Mouse (Mus musculus): ENCODE measurements around the gene Map3k14. TPM values are rescaled to one million over a fixed set of nuclear protein-coding genes. Genes with fewer than 3 reads are reported as not detected.
A peak's percentile ranks its signal among the peaks of the same experiment; 100 is the strongest.

The Map3k14 gene
- polyA plus RNA-seq, 1 experiment from 2014 or later: 3.3 TPM

DNA sequence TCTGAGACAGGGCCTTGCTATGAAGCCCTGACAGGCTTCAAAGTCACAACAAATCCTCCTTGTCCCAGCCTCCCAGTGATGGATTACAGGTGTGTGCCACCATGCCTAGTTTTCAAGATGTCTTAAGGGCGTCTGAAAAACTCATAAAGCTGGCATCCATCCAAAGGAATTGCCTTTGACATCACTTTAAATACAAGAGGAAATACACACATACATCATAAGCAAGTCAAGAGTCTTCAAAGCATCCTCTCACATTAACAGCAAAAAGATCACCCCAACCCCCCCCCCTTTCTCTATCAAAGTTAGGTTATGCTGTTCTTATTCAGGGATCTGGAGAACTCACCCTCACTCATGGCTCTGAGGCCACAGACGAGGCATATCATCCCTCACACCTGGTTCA is 1.4 kb downstream of the Map3k14 start:
- WGBS: 67% methylated on average over 2 of the region's 2 CpGs
- Histone ChIP-seq H3K4me1 (replicated peaks; ENCODE audit: control insufficient read depth, insufficient read depth, low read length) (peaks cover 10% of the 10 kb centered on the region; the same call in 1 of the 2 replicates), H3K9ac (ENCODE audit: low read depth, low read length) (no peak overlapping the region)

DNA sequence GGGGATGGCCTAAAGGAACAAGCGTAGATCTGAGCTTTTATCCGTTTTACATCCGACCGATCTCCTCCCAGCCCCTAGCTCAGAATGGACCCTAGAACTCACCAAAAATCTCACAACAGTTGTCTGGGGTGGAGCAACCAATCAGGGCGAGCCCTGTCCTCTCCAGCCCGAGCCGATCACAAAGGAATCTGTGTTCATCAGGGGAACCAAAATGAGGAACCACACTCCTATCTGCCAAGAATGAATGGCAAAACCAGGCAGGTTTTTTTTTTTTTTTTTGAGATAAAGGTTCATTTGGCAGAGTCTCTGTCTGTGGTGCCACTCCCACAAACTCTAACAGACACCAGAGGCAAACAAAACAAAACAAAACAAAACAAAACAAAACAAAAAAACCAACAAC is 2.1 kb downstream of the Map3k14 start:
- no peak overlapping the region for H3K27ac ChIP-seq (ENCODE audit: low read depth, low read length)
- DNase-seq (ENCODE audit: low spot score) (no peak), ATAC-seq (ENCODE audit: low FRiP score) (no peak)
- no peak overlapping the region for H3K9ac ChIP-seq (ENCODE audit: low read depth, low read length)
- H3K36me3 ChIP-seq (ENCODE audit: control insufficient read depth, insufficient read depth, low read length): no peaks in the 10 kb centered on the region
- no peaks in the 10 kb centered on the region for H3K9me3 ChIP-seq (ENCODE audit: control insufficient read depth, low read length)
- 45% methylated on average over 7 of the region's 7 CpGs for WGBS
- H3K4me3 ChIP-seq (ENCODE audit: low read depth, low read length): no peak overlapping the region
- H3K4me2 ChIP-seq (replicated peaks; ENCODE audit: low read depth, low read length): no peak overlapping the region
- peaks cover 10% of the 10 kb centered on the region; the same call in 1 of the 2 replicates for H3K4me1 ChIP-seq (replicated peaks; ENCODE audit: control insufficient read depth, insufficient read depth, low read length)
- no peaks in the 10 kb centered on the region for H3K27me3 ChIP-seq (ENCODE audit: control insufficient read depth, insufficient read depth, low read length)

More for the DNA sequence above, 1.4 kb downstream of the Map3k14 start:
- H3K36me3 ChIP-seq (ENCODE audit: control insufficient read depth, insufficient read depth, low read length): no peaks in the 10 kb centered on the region
- H3K27ac ChIP-seq (ENCODE audit: low read depth, low read length): no peak overlapping the region
- H3K4me3 ChIP-seq (ENCODE audit: low read depth, low read length): no peak overlapping the region
- DNase-seq (ENCODE audit: low spot score): no peak
- no peak for ATAC-seq (ENCODE audit: low FRiP score)
- H3K27me3 ChIP-seq (ENCODE audit: control insufficient read depth, insufficient read depth, low read length): no peaks in the 10 kb centered on the region
- no peaks in the 10 kb centered on the region for H3K9me3 ChIP-seq (ENCODE audit: control insufficient read depth, low read length)
- H3K4me2 ChIP-seq (replicated peaks; ENCODE audit: low read depth, low read length): peak overlapping the region; percentile 51; the same call in 1 of the 2 replicates

DNA sequence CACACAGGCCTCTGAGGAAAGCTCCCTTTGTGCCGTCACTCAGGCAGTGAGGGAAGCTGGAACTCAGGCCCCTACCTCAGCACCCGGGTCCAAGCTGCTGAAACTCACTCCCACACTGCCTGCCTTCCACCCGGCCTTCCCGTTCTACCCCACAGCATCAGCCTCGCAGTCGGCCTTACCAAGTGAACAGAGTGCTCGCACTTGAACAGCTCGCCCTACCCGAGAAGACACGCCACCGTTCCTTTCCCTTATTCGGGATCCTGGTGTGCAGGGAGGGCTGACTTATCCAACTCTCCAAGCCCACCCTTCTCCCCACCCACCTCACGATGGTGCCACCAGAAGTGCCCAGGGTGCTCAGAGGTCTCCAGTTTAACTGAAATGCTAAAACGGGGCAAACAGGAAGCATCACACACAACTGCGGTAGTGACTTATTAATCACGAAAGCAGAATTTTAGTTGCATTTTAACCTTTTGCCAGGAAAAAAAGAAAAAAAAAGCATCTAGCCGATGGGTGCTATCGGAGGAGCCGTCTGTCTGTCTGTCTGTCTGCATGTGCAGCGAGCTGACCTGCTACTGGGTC is 2.8 kb downstream of the Map3k14 start:
- Histone ChIP-seq H3K9me3 (ENCODE audit: control insufficient read depth, low read length) (no peaks in the 10 kb centered on the region), H3K27ac (ENCODE audit: low read depth, low read length) (no peak overlapping the region), H3K4me1 (replicated peaks; ENCODE audit: control insufficient read depth, insufficient read depth, low read length) (peaks cover 10% of the 10 kb centered on the region; the same call in 1 of the 2 replicates), H3K9ac (ENCODE audit: low read depth, low read length) (0 out of 2 replicates have a peak overlapping the region, but pooled peaks have one; percentile 32), H3K4me3 (ENCODE audit: low read depth, low read length) (no peak overlapping the region), H3K4me2 (replicated peaks; ENCODE audit: low read depth, low read length) (no peak overlapping the region), H3K36me3 (ENCODE audit: control insufficient read depth, insufficient read depth, low read length) (no peaks in the 10 kb centered on the region), H3K27me3 (ENCODE audit: control insufficient read depth, insufficient read depth, low read length) (no peaks in the 10 kb centered on the region)
- WGBS: 77% methylated on average over 20 of the region's 20 CpGs
- ATAC-seq (ENCODE audit: low FRiP score): no peak
- DNase-seq (ENCODE audit: low spot score): no peak

DNA sequence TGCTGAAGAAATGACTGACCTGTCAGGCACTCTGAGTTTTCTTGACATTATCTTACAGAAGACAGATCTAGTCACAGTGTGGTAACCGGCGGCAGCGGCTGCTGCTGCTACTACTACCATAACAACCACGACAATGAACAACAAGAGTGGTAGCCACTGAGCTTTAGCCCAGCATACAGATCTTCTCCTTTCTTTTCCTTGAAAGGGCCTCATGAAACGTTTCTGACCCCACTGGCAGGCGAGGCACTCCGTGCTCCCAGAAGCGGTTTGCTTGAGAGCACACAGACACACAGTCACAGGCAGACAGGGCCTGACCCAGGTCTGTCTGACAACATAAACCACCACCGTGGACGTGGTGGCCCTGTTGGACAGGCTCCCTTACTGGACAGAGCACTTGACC is 3.7 kb downstream of the Map3k14 start:
- peaks cover 10% of the 10 kb centered on the region; the same call in 1 of the 2 replicates for H3K4me1 ChIP-seq (replicated peaks; ENCODE audit: control insufficient read depth, insufficient read depth, low read length)
- no peaks in the 10 kb centered on the region for H3K36me3 ChIP-seq (ENCODE audit: control insufficient read depth, insufficient read depth, low read length)
- H3K27ac ChIP-seq (ENCODE audit: low read depth, low read length): 0 out of 2 replicates have a peak overlapping the region, but pooled peaks have one; percentile 55
- WGBS: 41% methylated on average over 10 of the region's 10 CpGs
- no peaks in the 10 kb centered on the region for H3K9me3 ChIP-seq (ENCODE audit: control insufficient read depth, low read length)
- peak; percentile 33 for DNase-seq (ENCODE audit: low spot score)
- ATAC-seq (ENCODE audit: low FRiP score): no peak
- H3K27me3 ChIP-seq (ENCODE audit: control insufficient read depth, insufficient read depth, low read length): no peaks in the 10 kb centered on the region
- peak overlapping the region; percentile 32; the same call in 1 of the 2 replicates for H3K9ac ChIP-seq (ENCODE audit: low read depth, low read length)
- no peak overlapping the region for H3K4me3 ChIP-seq (ENCODE audit: low read depth, low read length)
- no peak overlapping the region for H3K4me2 ChIP-seq (replicated peaks; ENCODE audit: low read depth, low read length)

GRCm38 (mm10) chr11:103262412-103263267 is 4.6 kb downstream of the Map3k14 start:
- no peak for ATAC-seq (ENCODE audit: low FRiP score)
- H3K27me3 ChIP-seq (ENCODE audit: control insufficient read depth, insufficient read depth, low read length): no peaks in the 10 kb centered on the region
- 75% methylated on average over 20 of the region's 20 CpGs for WGBS
- no peak overlapping the region for H3K27ac ChIP-seq (ENCODE audit: low read depth, low read length)
- H3K9ac ChIP-seq (ENCODE audit: low read depth, low read length): 0 out of 2 replicates have a peak overlapping the region, but pooled peaks have one; percentile 28
- H3K9me3 ChIP-seq (ENCODE audit: control insufficient read depth, low read length): no peaks in the 10 kb centered on the region
- H3K4me2 ChIP-seq (replicated peaks; ENCODE audit: low read depth, low read length): no peak overlapping the region
- DNase-seq (ENCODE audit: low spot score): no peak
- H3K4me3 ChIP-seq (ENCODE audit: low read depth, low read length): no peak overlapping the region
- peaks cover 8% of the 10 kb centered on the region; the same call in 1 of the 2 replicates for H3K4me1 ChIP-seq (replicated peaks; ENCODE audit: control insufficient read depth, insufficient read depth, low read length)
- H3K36me3 ChIP-seq (ENCODE audit: control insufficient read depth, insufficient read depth, low read length): no peaks in the 10 kb centered on the region

GRCm38 (mm10) chr11:103261671-103262411 is 5.4 kb downstream of the Map3k14 start:
- ATAC-seq (ENCODE audit: low FRiP score): no peak
- WGBS: 87% methylated on average over 7 of the region's 7 CpGs
- DNase-seq (ENCODE audit: low spot score): no peak
- no peaks in the 10 kb centered on the region for H3K9me3 ChIP-seq (ENCODE audit: control insufficient read depth, low read length)
- H3K36me3 ChIP-seq (ENCODE audit: control insufficient read depth, insufficient read depth, low read length): no peaks in the 10 kb centered on the region
- H3K4me3 ChIP-seq (ENCODE audit: low read depth, low read length): no peak overlapping the region
- H3K27ac ChIP-seq (ENCODE audit: low read depth, low read length): no peak overlapping the region
- H3K9ac ChIP-seq (ENCODE audit: low read depth, low read length): no peak overlapping the region
- peaks cover 8% of the 10 kb centered on the region; the same call in 1 of the 2 replicates for H3K4me1 ChIP-seq (replicated peaks; ENCODE audit: control insufficient read depth, insufficient read depth, low read length)
- H3K27me3 ChIP-seq (ENCODE audit: control insufficient read depth, insufficient read depth, low read length): no peaks in the 10 kb centered on the region
- H3K4me2 ChIP-seq (replicated peaks; ENCODE audit: low read depth, low read length): no peak overlapping the region

DNA sequence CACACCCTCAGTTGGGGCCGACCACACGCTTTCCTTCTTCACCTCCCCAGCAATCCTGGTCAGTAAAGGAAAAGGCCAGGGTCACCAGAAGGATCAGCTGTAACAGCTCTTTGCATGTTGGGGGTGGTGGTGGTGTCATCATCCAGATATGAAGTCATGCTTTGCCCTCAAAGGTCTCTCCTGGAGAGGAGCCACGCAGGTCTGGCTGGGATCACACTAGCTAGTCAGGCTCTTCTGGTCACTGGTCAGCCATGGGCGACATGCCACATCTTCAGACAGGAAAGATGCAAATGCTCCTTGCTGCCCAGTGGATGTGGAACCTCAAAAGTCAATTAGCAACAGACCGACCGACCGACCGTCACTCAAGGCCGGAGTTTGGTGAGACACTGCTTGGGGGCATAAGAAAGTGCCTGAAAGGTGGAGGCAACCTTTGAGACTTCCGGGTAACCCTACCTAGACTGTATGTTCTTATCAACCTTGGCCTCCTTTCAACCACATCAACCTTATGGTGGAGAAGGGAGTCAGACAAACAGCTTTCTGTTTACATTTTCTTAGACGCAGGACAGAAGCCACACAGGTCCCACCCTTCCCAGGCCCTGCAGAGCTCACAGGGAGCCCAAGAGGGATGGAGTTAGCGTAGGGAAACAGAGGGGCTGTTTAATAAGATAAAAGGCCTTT is 6.6 kb downstream of the Map3k14 start:
- no peak overlapping the region for H3K27ac ChIP-seq (ENCODE audit: low read depth, low read length)
- no peak overlapping the region for H3K4me2 ChIP-seq (replicated peaks; ENCODE audit: low read depth, low read length)
- DNase-seq (ENCODE audit: low spot score): no peak
- no peak overlapping the region for H3K9ac ChIP-seq (ENCODE audit: low read depth, low read length)
- no peaks in the 10 kb centered on the region for H3K27me3 ChIP-seq (ENCODE audit: control insufficient read depth, insufficient read depth, low read length)
- WGBS: 86% methylated on average over 12 of the region's 12 CpGs
- ATAC-seq (ENCODE audit: low FRiP score): no peak
- H3K36me3 ChIP-seq (ENCODE audit: control insufficient read depth, insufficient read depth, low read length): no peaks in the 10 kb centered on the region
- H3K9me3 ChIP-seq (ENCODE audit: control insufficient read depth, low read length): no peaks in the 10 kb centered on the region
- no peak overlapping the region for H3K4me3 ChIP-seq (ENCODE audit: low read depth, low read length)
- peaks cover 8% of the 10 kb centered on the region; the same call in 1 of the 2 replicates for H3K4me1 ChIP-seq (replicated peaks; ENCODE audit: control insufficient read depth, insufficient read depth, low read length)

GRCm38 (mm10) chr11:103260034-103260433 is 7.2 kb downstream of the Map3k14 start:
- WGBS: 95% methylated on average over 5 of the region's 5 CpGs
- ATAC-seq (ENCODE audit: low FRiP score): no peak
- no peak overlapping the region for H3K4me2 ChIP-seq (replicated peaks; ENCODE audit: low read depth, low read length)
- H3K4me3 ChIP-seq (ENCODE audit: low read depth, low read length): no peak overlapping the region
- H3K36me3 ChIP-seq (ENCODE audit: control insufficient read depth, insufficient read depth, low read length): no peaks in the 10 kb centered on the region
- no peaks in the 10 kb centered on the region for H3K27me3 ChIP-seq (ENCODE audit: control insufficient read depth, insufficient read depth, low read length)
- DNase-seq (ENCODE audit: low spot score): no peak
- H3K27ac ChIP-seq (ENCODE audit: low read depth, low read length): no peak overlapping the region
- peaks cover 8% of the 10 kb centered on the region; the same call in 1 of the 2 replicates for H3K4me1 ChIP-seq (replicated peaks; ENCODE audit: control insufficient read depth, insufficient read depth, low read length)
- no peaks in the 10 kb centered on the region for H3K9me3 ChIP-seq (ENCODE audit: control insufficient read depth, low read length)
- no peak overlapping the region for H3K9ac ChIP-seq (ENCODE audit: low read depth, low read length)

Data from hindbrain, embryonic 11.5 days (tissue).